Mouse (Mus musculus) liver, embryonic 14.5 days (tissue): Measurements from ENCODE around the gene Dnajb4. TPM values are rescaled to one million over a fixed set of nuclear protein-coding genes. Genes with fewer than 3 reads are reported as not detected.

ENCODE experiments used
- ATAC-seq: fragments of 200-750 bp; cut with Nextera tagmentation; 2 replicates; pipeline ENCODE4 v1.8.0; 2017; ENCODE audit warnings: moderate number of reproducible peaks, mild to moderate bottlenecking, moderate library complexity; ENCODE audit not compliant: insufficient read depth
- DNase-seq, 3 experiments: peaks; one replicate each; pipeline ENCODE4 v3.0.0-alpha.2; 2012 to 2013; ENCODE audit warnings: low read depth in 3 of 3, low spot score in 3 of 3
- H3K27ac ChIP-seq: fragments of 300-500 bp; sonication (generic); 2 replicates; pipeline ENCODE4 v1.5.1; 2014; ENCODE audit warnings: moderate library complexity, mild to moderate bottlenecking, control low read depth, inconsistent platforms
- H3K27me3 ChIP-seq: fragments of 300-500 bp; sonication (generic); 2 replicates; pipeline ENCODE4 v1.6.1; 2014; ENCODE audit warnings: mild to moderate bottlenecking, low read length, moderate library complexity; ENCODE audit not compliant: control insufficient read depth, insufficient read depth
- H3K36me3 ChIP-seq: fragments of 300-500 bp; sonication (generic); replicated peaks from 2 replicates; pipeline ENCODE4 v1.6.1; 2014; ENCODE audit warnings: low read depth; ENCODE audit not compliant: control insufficient read depth, insufficient read depth
- H3K4me1 ChIP-seq, 2 experiments: fragments of 200-500 bp in 1 of 2; fragments of 300-500 bp in 1 of 2; sonication (generic) in 1 of 2; replicated peaks; 2 replicates each; pipeline ENCODE4 v1.6.1; 2012 to 2014; ENCODE audit warnings: antibody characterized with exemption in 1 of 2, inconsistent platforms in 1 of 2, low read length in 1 of 2; ENCODE audit not compliant: control insufficient read depth in 2 of 2, insufficient read depth in 2 of 2
- H3K4me2 ChIP-seq: fragments of 300-500 bp; sonication (generic); 2 replicates; pipeline ENCODE4 v1.6.1; 2014; ENCODE audit warnings: low read depth, mild to moderate bottlenecking, control low read depth, moderate library complexity
- H3K4me3 ChIP-seq, 2 experiments: fragments of 200-500 bp in 1 of 2; fragments of 300-500 bp in 1 of 2; sonication (generic) in 1 of 2; 2 replicates each; pipeline ENCODE4 v1.5.1; 2012 to 2014; ENCODE audit warnings: low read depth in 2 of 2, low read length in 2 of 2, mild to moderate bottlenecking in 2 of 2, control low read depth in 1 of 2, inconsistent platforms in 1 of 2, moderate library complexity in 1 of 2; ENCODE audit not compliant: insufficient read depth in 1 of 2
- H3K9ac ChIP-seq: fragments of 300-500 bp; sonication (generic); replicated peaks from 2 replicates; pipeline ENCODE4 v1.6.1; 2014; ENCODE audit warnings: mild to moderate bottlenecking, control low read depth, moderate library complexity
- H3K9me3 ChIP-seq: fragments of 300-500 bp; sonication (generic); 2 replicates; pipeline ENCODE4 v1.6.1; 2016; ENCODE audit warnings: low read length, mixed read lengths; ENCODE audit not compliant: control insufficient read depth
- CTCF ChIP-seq: IDR thresholded peaks from 2 replicates; pipeline ENCODE4 v1.5.1; 2016; ENCODE audit warnings: antibody characterized with exemption, low read depth, control low read depth
- EP300 ChIP-seq: IDR thresholded peaks from 2 replicates; pipeline ENCODE4 v1.6.1; 2016; ENCODE audit warnings: antibody characterized with exemption, low read depth
- WGBS: fragments of 180-500 bp; shearing (Covaris S2); extraction: QIAGEN DNeasy Blood & Tissue Kit; methylation state at CpG from one replicate; pipeline ENCODE4 v1.1.7; 2014; ENCODE audit not compliant: insufficient replicate concordance; 5-methylcytosine and 5-hydroxymethylcytosine counted together
- polyA plus RNA-seq, 2 experiments: library from polyadenylated mRNA; depleted of rRNA in 1 of 2; stranded (reverse) in 1 of 2; unstranded in 1 of 2; fragments of >200 nt; fragmentation: Nextera tagmentation in 1 of 2; extraction: Ambion mirVana in 1 of 2; gene quantifications; 2 replicates each; pipeline versions ENCODE4 v1.2.1 to v1.2.3; 2012 to 2014

Gene Dnajb4
- polyA plus RNA-seq, 2 experiments = 18.3 to 29.9 TPM

GRCm38 (mm10) chr3:152128631-152129030 is 81.5 kb downstream of the Dnajb4 start:
- WGBS = 73% methylated on average over 7 of the region's 7 CpGs

More at GRCm38 (mm10) chr3:152128631-152129030, 81.5 kb downstream of the Dnajb4 start:
- H3K9ac ChIP-seq = no peak overlapping the region
- no peak overlapping the region for H3K27ac ChIP-seq
- DNase-seq (no peak), ATAC-seq (no peak)
- H3K4me3 ChIP-seq = no peak overlapping the region
- peaks cover 6 to 8% of the 10 kb centered on the region in 2 experiments for H3K4me1 ChIP-seq
- no peaks in the 10 kb centered on the region for H3K27me3 ChIP-seq
- H3K4me2 ChIP-seq = no peak overlapping the region
- H3K9me3 ChIP-seq = no peaks in the 10 kb centered on the region
- no peaks in the 10 kb centered on the region for H3K36me3 ChIP-seq
- no peak for TF ChIP-seq CTCF
- no peak for TF ChIP-seq EP300

Other genes starting within 250 kb of the Dnajb4 start
- 5.1 and 7.7 TPM in 2 replicates for gene Gipc2, start 44.1 kb downstream of the Dnajb4 start, polyA plus RNA-seq (2012; rRNA removed)
- gene Gipc2, start 44.1 kb downstream of the Dnajb4 start, polyA plus RNA-seq (2014; fragmentation: Nextera tagmentation; extraction: Ambion mirVana) = 16.9 and 17.8 TPM in 2 replicates
- gene Fubp1, start 120 bp upstream of the Dnajb4 start, polyA plus RNA-seq (2012; rRNA removed) = 47.3 and 50.8 TPM in 2 replicates
- gene Fubp1, start 120 bp upstream of the Dnajb4 start, polyA plus RNA-seq (2014; fragmentation: Nextera tagmentation; extraction: Ambion mirVana) = 64.6 and 65.3 TPM in 2 replicates
- 0.10 and 0.25 TPM in 2 replicates for gene Nexn, start 56.0 kb upstream of the Dnajb4 start, polyA plus RNA-seq (2012; rRNA removed)
- gene Nexn, start 56.0 kb upstream of the Dnajb4 start, polyA plus RNA-seq (2014; fragmentation: Nextera tagmentation; extraction: Ambion mirVana) = 0.30 and 0.69 TPM in 2 replicates
- 2.3 and 3.4 TPM in 2 replicates for gene Miga1, start 130.1 kb upstream of the Dnajb4 start, polyA plus RNA-seq (2012; rRNA removed)
- 3.0 and 4.4 TPM in 2 replicates for gene Miga1, start 130.1 kb upstream of the Dnajb4 start, polyA plus RNA-seq (2014; fragmentation: Nextera tagmentation; extraction: Ambion mirVana)
- 11.7 and 18.5 TPM in 2 replicates for gene Usp33, start 136.2 kb upstream of the Dnajb4 start, polyA plus RNA-seq (2012; rRNA removed)
- 23.1 and 24.8 TPM in 2 replicates for gene Usp33, start 136.2 kb upstream of the Dnajb4 start, polyA plus RNA-seq (2014; fragmentation: Nextera tagmentation; extraction: Ambion mirVana)
- gene Zzz3, start 185.2 kb upstream of the Dnajb4 start, polyA plus RNA-seq (2012; rRNA removed) = 7.3 and 7.8 TPM in 2 replicates
- 17.0 and 19.1 TPM in 2 replicates for gene Zzz3, start 185.2 kb upstream of the Dnajb4 start, polyA plus RNA-seq (2014; fragmentation: Nextera tagmentation; extraction: Ambion mirVana)